Mouse (Mus musculus) brain, embryonic 14.5 days (tissue): ENCODE data around the gene Kctd8.

ENCODE experiments used
- CTCF ChIP-seq: fragments of 200-500 bp; IDR thresholded peaks from 2 replicates; pipeline ENCODE4 v1.5.1; 2012; ENCODE audit warnings: inconsistent platforms, mild to moderate bottlenecking, moderate library complexity, borderline replicate concordance; ENCODE audit not compliant: insufficient read depth, insufficient read length; ENCODE audit errors: extremely low read depth
- POLR2A ChIP-seq: fragments of 200-500 bp; IDR thresholded peaks from 2 replicates; pipeline ENCODE4 v1.6.1; 2012; ENCODE audit warnings: mild to moderate bottlenecking, inconsistent platforms, borderline replicate concordance; ENCODE audit not compliant: poor library complexity, insufficient read depth, insufficient read length, severe bottlenecking; ENCODE audit errors: extremely low read depth

DNA sequence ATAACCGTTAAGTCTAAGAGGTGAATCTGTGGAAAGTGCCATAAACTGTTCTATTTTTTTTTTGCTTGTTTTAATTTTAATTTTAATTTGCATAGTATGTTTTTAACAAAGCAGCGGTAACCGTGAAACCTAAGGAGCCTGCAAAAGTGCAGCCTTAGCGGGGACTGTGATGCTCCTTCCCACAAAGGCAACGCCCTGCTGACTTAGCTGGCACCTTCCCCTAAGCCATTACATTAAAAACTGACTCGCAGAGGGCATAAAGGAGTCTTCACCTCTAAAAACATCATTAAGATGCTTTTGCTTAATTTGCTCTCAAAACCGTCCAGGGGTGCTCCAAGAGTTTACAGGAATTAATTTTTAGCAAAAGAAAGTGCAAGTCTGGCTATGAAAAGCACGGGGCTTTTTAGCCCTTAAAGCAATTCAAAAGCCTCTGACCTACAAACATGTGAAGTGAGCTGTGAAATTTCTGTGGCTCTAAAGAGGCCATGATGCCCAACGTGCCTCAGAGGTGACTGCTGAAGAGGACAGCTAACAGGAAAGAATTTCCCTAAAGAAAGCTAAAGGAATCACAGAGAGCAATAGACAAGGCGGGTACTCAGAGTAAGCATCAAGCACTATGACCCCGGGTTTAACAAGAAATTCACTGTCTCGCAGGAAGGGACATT lies 16.8 kb downstream of the Kctd8 start:
- TF ChIP-seq POLR2A (no peak), CTCF (no peak)
